Mouse (Mus musculus) lung, adult 2 months (tissue): ENCODE measurements around the gene Ankmy1.

ENCODE experiments used
- CTCF ChIP-seq: fragments of 200-500 bp; IDR thresholded peaks from 2 replicates; pipeline ENCODE4 v1.5.1; 2011; ENCODE audit warnings: mild to moderate bottlenecking, low read length, control low read depth; ENCODE audit not compliant: insufficient read depth
- POLR2A ChIP-seq: fragments of 200-500 bp; IDR thresholded peaks from 2 replicates; pipeline ENCODE4 v1.6.1; 2011; ENCODE audit warnings: low read depth, mild to moderate bottlenecking, control low read depth, low read length, borderline replicate concordance; ENCODE audit errors: extremely low read depth

DNA sequence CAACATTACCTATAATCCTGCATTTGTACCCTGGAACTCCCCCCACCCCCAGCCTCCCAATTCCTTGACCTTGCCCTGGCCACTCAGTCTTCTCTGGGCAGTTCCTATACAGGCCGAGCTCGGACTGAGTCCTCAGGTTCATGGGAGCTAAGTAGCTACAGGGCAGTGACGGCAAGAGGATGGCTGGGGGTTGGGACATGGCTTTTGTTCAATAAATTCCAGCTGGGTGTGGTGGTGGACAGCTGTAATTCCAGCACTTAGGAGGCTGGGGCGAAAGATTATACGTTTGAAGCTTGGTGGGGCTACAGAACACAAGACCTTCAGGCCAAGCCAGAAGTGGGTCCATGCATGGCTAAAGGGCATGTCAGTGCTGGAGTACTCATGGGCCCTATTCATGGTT, 22.6 kb downstream of the Ankmy1 start:
- TF ChIP-seq CTCF (no peak), POLR2A (no peak)
